Mouse (Mus musculus) embryonic facial prominence, embryonic 13.5 days (tissue): ENCODE results near the gene Zfp688. TPM values are rescaled to one million over a fixed set of nuclear protein-coding genes. Genes with fewer than 3 reads are reported as not detected.
"Not testable (repeated sequence)": the region's sequence is repeated elsewhere in the genome, so short reads cannot be mapped to it uniquely, and the experiment has no call there.

Experiments used
- ATAC-seq: fragments of 200-750 bp; cut with Nextera tagmentation; 2 replicates; pipeline ENCODE4 v1.8.0; 2017; ENCODE audit warnings: low read depth; ENCODE audit not compliant: insufficient number of reproducible peaks, insufficient read depth, low FRiP score, low TSS enrichment
- H3K27ac ChIP-seq: fragments of 300-500 bp; sonication (generic); 2 replicates; pipeline ENCODE4 v1.5.1; 2015; ENCODE audit warnings: moderate library complexity, mild to moderate bottlenecking, inconsistent platforms
- H3K27me3 ChIP-seq: fragments of 300-500 bp; sonication (generic); 2 replicates; pipeline ENCODE4 v1.6.1; 2015; ENCODE audit warnings: mild to moderate bottlenecking, inconsistent platforms
- H3K36me3 ChIP-seq: fragments of 300-500 bp; sonication (generic); 2 replicates; pipeline ENCODE4 v1.6.1; 2015; ENCODE audit warnings: mild to moderate bottlenecking, inconsistent platforms
- H3K4me1 ChIP-seq: fragments of 300-500 bp; sonication (generic); 2 replicates; pipeline ENCODE4 v1.6.1; 2015; ENCODE audit warnings: inconsistent platforms
- H3K4me2 ChIP-seq: fragments of 300-500 bp; sonication (generic); 2 replicates; pipeline ENCODE4 v1.6.1; 2015; ENCODE audit warnings: moderate library complexity, mild to moderate bottlenecking, inconsistent platforms
- H3K4me3 ChIP-seq: fragments of 300-500 bp; sonication (generic); 2 replicates; pipeline ENCODE4 v1.5.1; 2015; ENCODE audit warnings: mild to moderate bottlenecking, inconsistent platforms
- H3K9ac ChIP-seq: fragments of 300-500 bp; sonication (generic); 2 replicates; pipeline ENCODE4 v1.6.1; 2015; ENCODE audit warnings: mild to moderate bottlenecking, inconsistent platforms
- H3K9me3 ChIP-seq: fragments of 300-500 bp; sonication (generic); 2 replicates; pipeline ENCODE4 v1.6.1; 2016; ENCODE audit warnings: inconsistent platforms
- WGBS: fragments of 180-500 bp; shearing (Covaris S2); methylation state at CpG from one replicate; pipeline ENCODE4 v1.1.7; 2015; ENCODE audit warnings: mixed read lengths; 5-methylcytosine and 5-hydroxymethylcytosine counted together
- polyA plus RNA-seq: library from polyadenylated mRNA; unstranded; fragments of >200 nt; fragmentation: Nextera tagmentation; extraction: Ambion mirVana; gene quantifications from 2 replicates; pipeline ENCODE4 v1.2.1, GENCODE M21; 2015

Gene Zfp688
- polyA plus RNA-seq, result 25.6 and 29.3 TPM in 2 replicates

GRCm38 (mm10) chr7:127421388-127422191, at the start of gene Zfp688:
Gene Zfp688 (minus strand): TSS chr7:127422068.
- 1% methylated on average over 48 of the region's 48 CpGs for WGBS
- Histone ChIP-seq H3K27ac (peak within 1 kb of the TSS; percentile 81), H3K36me3 (peaks cover 22% of the 10 kb centered on the region)

GRCm38 (mm10) chr7:127471646-127472010, 49.8 kb upstream of the Zfp688 start:
- 0% methylated on average over 23 of the region's 25 CpGs for WGBS
- Histone ChIP-seq H3K9ac (peak overlapping the region; percentile 88), H3K27me3 (no peaks in the 10 kb centered on the region), H3K36me3 (peaks cover 56% of the 10 kb centered on the region), H3K9me3 (no peaks in the 10 kb centered on the region), H3K4me3 (peak overlapping the region; percentile 82), H3K4me1 (peaks cover 13% of the 10 kb centered on the region), H3K4me2 (peak overlapping the region; percentile 84), H3K27ac (peak overlapping the region; percentile 99)
- peak; percentile 27 for ATAC-seq

More at GRCm38 (mm10) chr7:127421388-127422191, at the start of gene Zfp688:
- peak within 1 kb of the TSS; percentile 97 for H3K4me2 ChIP-seq
- peak; percentile 90 for ATAC-seq
- H3K4me1 ChIP-seq, result peaks cover 15% of the 10 kb centered on the region
- peak within 1 kb of the TSS; percentile 83 for H3K4me3 ChIP-seq
- H3K27me3 ChIP-seq, result peaks cover 16% of the 10 kb centered on the region
- peak within 1 kb of the TSS; percentile 91 for H3K9ac ChIP-seq
- no peaks in the 10 kb centered on the region for H3K9me3 ChIP-seq

- H3K9ac ChIP-seq, result peak overlapping the region; percentile 88
- H3K27me3 ChIP-seq, result no peaks in the 10 kb centered on the region
- H3K4me3 ChIP-seq, result peak overlapping the region; percentile 82
- peak overlapping the region; percentile 99 for H3K27ac ChIP-seq
- H3K36me3 ChIP-seq, result peaks cover 56% of the 10 kb centered on the region
- H3K4me2 ChIP-seq, result peak overlapping the region; percentile 84
- no peaks in the 10 kb centered on the region for H3K9me3 ChIP-seq
- H3K4me1 ChIP-seq, result peaks cover 13% of the 10 kb centered on the region
- WGBS, result under 1% methylated on average over 45 of the region's 46 CpGs
- ATAC-seq, result peak; percentile 92
Measured at GRCm38 (mm10) chr7:127470743-127471645, 49.1 kb upstream of the Zfp688 start.

DNA sequence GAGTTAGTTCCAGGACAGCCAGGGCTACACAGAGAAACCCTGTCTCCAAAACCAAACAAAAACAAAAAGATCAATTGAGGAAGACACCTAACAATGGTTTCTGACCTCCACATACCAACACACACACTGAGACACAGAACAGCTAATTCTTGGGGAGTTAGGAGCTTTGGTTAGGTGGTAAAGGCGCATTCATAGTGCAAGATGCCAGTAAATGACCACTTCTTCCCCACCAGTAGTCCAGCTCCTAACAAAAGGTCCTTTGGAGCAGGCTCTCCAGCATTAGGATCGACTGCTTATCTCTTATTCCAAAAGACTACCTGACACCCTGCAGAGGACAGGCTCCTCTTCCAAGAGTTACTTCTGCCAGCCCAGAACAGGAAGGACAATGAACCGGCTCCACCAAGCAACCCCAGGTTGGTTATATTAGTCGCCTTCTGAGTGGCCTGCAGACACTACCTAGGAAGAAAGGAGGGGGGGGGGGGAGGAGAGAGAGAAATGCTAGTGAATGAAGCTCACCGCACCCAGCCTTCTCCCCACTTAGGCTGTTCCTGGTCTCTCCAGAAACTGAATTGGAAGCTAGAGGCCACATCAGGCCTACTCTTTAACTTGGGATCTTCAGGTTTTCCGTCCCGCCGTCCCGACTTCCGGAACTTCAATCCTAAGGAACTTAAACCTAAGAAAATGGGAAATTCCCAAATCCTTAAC, 48.3 kb upstream of the Zfp688 start:
- peak overlapping the region; percentile 82 for H3K4me3 ChIP-seq
- peaks cover 56% of the 10 kb centered on the region for H3K36me3 ChIP-seq
- 8% methylated on average over 10 of the region's 10 CpGs for WGBS
- H3K4me2 ChIP-seq, result peak overlapping the region; percentile 84
- peak overlapping the region; percentile 99 for H3K27ac ChIP-seq
- H3K9ac ChIP-seq, result peak overlapping the region; percentile 88
- H3K4me1 ChIP-seq, result peaks cover 13% of the 10 kb centered on the region
- no peaks in the 10 kb centered on the region for H3K9me3 ChIP-seq
- no peaks in the 10 kb centered on the region for H3K27me3 ChIP-seq
- no peak for ATAC-seq

DNA sequence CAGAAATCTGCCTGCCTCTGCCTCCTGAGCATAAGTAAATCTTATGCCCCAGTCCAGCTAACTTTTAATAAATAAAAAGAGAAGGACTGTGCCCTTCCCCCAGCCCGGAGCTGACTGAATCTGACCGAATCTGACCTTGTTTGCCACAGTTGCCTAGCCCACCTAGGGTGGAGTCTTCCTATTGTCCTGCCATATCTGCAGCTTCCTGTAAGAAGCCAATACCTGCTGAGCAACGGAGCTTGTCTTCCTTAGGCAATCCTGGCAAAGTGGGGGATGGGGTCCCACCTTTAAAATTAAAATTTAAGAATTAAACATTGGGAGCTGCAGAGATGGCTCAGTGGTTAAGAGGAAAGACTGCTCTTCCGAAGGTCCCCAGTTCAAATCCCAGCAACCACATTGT, 44.7 kb upstream of the Zfp688 start:
- Histone ChIP-seq H3K36me3 (peaks cover 54% of the 10 kb centered on the region), H3K9ac (no peak overlapping the region), H3K27ac (no peak overlapping the region), H3K27me3 (no peaks in the 10 kb centered on the region), H3K4me3 (no peak overlapping the region), H3K9me3 (no peaks in the 10 kb centered on the region), H3K4me2 (no peak overlapping the region), H3K4me1 (peaks cover 4% of the 10 kb centered on the region; the same call in 1 of the 2 replicates)
- 93% methylated on average over 4 of the region's 4 CpGs for WGBS
- ATAC-seq, result no peak

- not testable (repeated sequence) for H3K4me2 ChIP-seq, H3K4me3 ChIP-seq, H3K9ac ChIP-seq, H3K27ac ChIP-seq, H3K4me1 ChIP-seq, ATAC-seq, H3K9me3 ChIP-seq, H3K27me3 ChIP-seq
- H3K36me3 ChIP-seq, result peaks cover 62% of the 10 kb centered on the region
- WGBS, result 90% methylated on average over 2 of the region's 2 CpGs
Measured at GRCm38 (mm10) chr7:127465670-127466069, 43.8 kb upstream of the Zfp688 start.

DNA sequence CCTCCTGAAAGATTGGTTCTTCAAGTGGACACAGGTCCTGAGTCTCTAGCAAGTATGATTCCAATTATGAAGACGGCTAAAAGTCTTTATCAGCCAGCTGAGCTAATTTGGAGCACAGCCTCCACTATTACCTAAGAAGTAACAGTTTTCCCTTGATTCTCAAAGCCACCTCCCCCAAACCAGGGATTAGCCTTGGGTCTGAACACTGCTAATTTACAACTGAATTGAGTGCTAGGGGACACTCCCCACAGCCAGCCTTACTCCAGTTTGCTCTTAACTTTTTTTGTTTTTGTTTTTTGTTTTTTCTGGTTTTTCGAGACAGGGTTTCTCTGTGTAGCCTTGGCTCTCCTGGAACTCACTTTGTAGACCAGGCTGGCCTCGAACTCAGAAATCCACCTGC, 43.3 kb upstream of the Zfp688 start:
- peaks cover 66% of the 10 kb centered on the region for H3K36me3 ChIP-seq
- no peak overlapping the region for H3K27ac ChIP-seq
- no peaks in the 10 kb centered on the region for H3K9me3 ChIP-seq
- no peak overlapping the region for H3K4me3 ChIP-seq
- no peaks in the 10 kb centered on the region for H3K27me3 ChIP-seq
- no peak for ATAC-seq
- WGBS, result 82% methylated on average over 3 of the region's 3 CpGs
- H3K4me2 ChIP-seq, result no peak overlapping the region
- no peak overlapping the region for H3K9ac ChIP-seq
- peaks cover 4% of the 10 kb centered on the region; the same call in 1 of the 2 replicates for H3K4me1 ChIP-seq

GRCm38 (mm10) chr7:127459311-127459710, 37.4 kb upstream of the Zfp688 start, which contains the start of gene Prr14:
Gene Prr14 (plus strand): TSS chr7:127459611.
- not testable (repeated sequence) for H3K27me3 ChIP-seq, ATAC-seq, H3K4me1 ChIP-seq, H3K4me3 ChIP-seq, H3K4me2 ChIP-seq, H3K9ac ChIP-seq, H3K27ac ChIP-seq
- WGBS, result 94% methylated on average over 8 of the region's 8 CpGs
- peaks cover 12% of the 10 kb centered on the region for H3K9me3 ChIP-seq
- H3K36me3 ChIP-seq, result peaks cover 67% of the 10 kb centered on the region

- H3K9me3 ChIP-seq, result peaks cover 12% of the 10 kb centered on the region
- not testable (repeated sequence) for H3K9ac ChIP-seq, ATAC-seq, H3K4me3 ChIP-seq, H3K27me3 ChIP-seq, H3K27ac ChIP-seq, H3K4me1 ChIP-seq, H3K4me2 ChIP-seq
- peaks cover 67% of the 10 kb centered on the region for H3K36me3 ChIP-seq
- 81% methylated on average over 3 of the region's 3 CpGs for WGBS
Measured at GRCm38 (mm10) chr7:127458371-127459122, 36.7 kb upstream of the Zfp688 start.

DNA sequence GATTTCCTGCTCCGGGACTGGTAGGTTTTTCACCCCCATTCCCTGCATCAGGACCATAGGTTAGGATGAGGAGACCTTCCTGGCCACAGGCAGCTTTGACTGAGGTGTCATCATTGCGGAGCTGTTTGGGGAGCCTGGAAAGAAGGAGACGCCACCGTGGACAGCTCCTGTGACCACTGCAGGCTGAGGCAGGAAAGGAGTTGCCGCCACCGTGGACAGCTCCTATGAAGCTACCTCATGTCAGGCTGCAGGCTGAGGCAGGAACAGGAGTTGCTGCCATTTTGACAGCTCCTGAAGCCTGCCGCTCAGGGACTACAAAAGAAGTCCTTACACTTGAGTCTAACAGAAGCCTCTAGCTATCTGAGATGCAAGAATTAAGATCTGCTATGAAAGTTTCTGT, 33.0 kb upstream of the Zfp688 start:
- 91% methylated on average over 7 of the region's 7 CpGs for WGBS
- peaks cover 58% of the 10 kb centered on the region for H3K36me3 ChIP-seq
- no peak overlapping the region for H3K4me2 ChIP-seq
- H3K4me3 ChIP-seq, result no peak overlapping the region
- peaks cover 12% of the 10 kb centered on the region for H3K9me3 ChIP-seq
- peaks cover 34% of the 10 kb centered on the region for H3K4me1 ChIP-seq
- H3K27ac ChIP-seq, result no peak overlapping the region
- H3K9ac ChIP-seq, result no peak overlapping the region
- ATAC-seq, result no peak
- no peaks in the 10 kb centered on the region for H3K27me3 ChIP-seq
